In the genomic region with DNA sequence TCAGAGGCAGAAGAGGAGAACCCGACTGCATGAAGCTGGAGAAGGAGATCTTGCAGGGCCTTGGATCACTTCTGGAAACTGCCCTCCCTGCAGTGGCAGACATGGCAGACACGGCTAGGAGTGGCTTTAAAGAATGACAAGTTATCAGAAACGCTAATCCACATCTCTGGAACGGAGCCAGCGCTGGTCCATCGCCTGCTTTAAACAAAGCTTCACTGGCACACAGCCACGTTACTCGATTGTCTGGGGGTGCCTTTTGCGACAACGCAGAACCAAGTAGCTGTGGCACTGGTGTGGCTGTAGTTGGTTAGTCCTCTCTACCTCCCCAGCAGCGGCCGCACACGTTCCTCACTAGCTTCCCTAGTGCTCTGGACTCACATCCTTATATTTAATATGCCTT, we compare ENCODE assay signal across 11 mouse cellular contexts.
A peak's percentile ranks its signal among the peaks of the same experiment; 100 is the strongest.
DNase-seq lines count a peak whose midpoint lies in the region; ATAC-seq lines count a peak whose summit lies in the region.
"Had no signal": no experiment of that assay in that cellular context is flagged by ENCODE, and none has a peak within 500 bp of the region (broad histone marks: within the 10 kb centered on the region; RNA-seq: fewer than 3 reads in every experiment).

No protein-coding gene starts in this region.

- H3K9me3 ChIP-seq in forebrain, embryonic 13.5 days (replicated peaks): no peaks in the 10 kb centered on the region
- H3K9me3 ChIP-seq in forebrain, embryonic 10.5 days: no peaks in the 10 kb centered on the region
- H3K9me3 ChIP-seq in kidney, embryonic 15.5 days (replicated peaks): no peaks in the 10 kb centered on the region
- H3K9me3 ChIP-seq in embryonic facial prominence, embryonic 14.5 days (ENCODE audit: control insufficient read depth, low read length): no peaks in the 10 kb centered on the region

- peaks cover 21% of the 10 kb centered on the region for H3K4me1 ChIP-seq in forebrain, embryonic 13.5 days
- H3K4me1 ChIP-seq in forebrain, embryonic 10.5 days: peaks cover 9% of the 10 kb centered on the region; the same call in 1 of the 2 replicates
- no peaks in the 10 kb centered on the region for H3K4me1 ChIP-seq in kidney, embryonic 15.5 days
- H3K4me1 ChIP-seq in embryonic facial prominence, embryonic 14.5 days (ENCODE audit: control insufficient read depth, insufficient read depth, low read length): peaks cover 25% of the 10 kb centered on the region

- no peaks in the 10 kb centered on the region for H3K27me3 ChIP-seq in forebrain, embryonic 13.5 days
- H3K27me3 ChIP-seq in forebrain, embryonic 10.5 days (ENCODE audit: poor library complexity, severe bottlenecking): no peaks in the 10 kb centered on the region; the same call in 1 of the 2 replicates
- no peaks in the 10 kb centered on the region for H3K27me3 ChIP-seq in kidney, embryonic 15.5 days
- no peaks in the 10 kb centered on the region for H3K27me3 ChIP-seq in embryonic facial prominence, embryonic 14.5 days (replicated peaks; ENCODE audit: control insufficient read depth, insufficient read depth, low read length)

- H3K27ac ChIP-seq in forebrain, embryonic 13.5 days: no peak overlapping the region
- no peak overlapping the region for H3K27ac ChIP-seq in forebrain, embryonic 10.5 days
- H3K27ac ChIP-seq in kidney, embryonic 15.5 days: no peak overlapping the region
- no peak overlapping the region for H3K27ac ChIP-seq in embryonic facial prominence, embryonic 14.5 days (replicated peaks; ENCODE audit: low read depth, low read length)
- H3K27ac ChIP-seq: macrophage had no signal

- no peak overlapping the region for H3K9ac ChIP-seq in forebrain, embryonic 13.5 days
- no peak overlapping the region for H3K9ac ChIP-seq in kidney, embryonic 15.5 days
- H3K9ac ChIP-seq in embryonic facial prominence, embryonic 14.5 days (ENCODE audit: low read depth, low read length): no peak overlapping the region

- H3K4me2 ChIP-seq in forebrain, embryonic 13.5 days: peak overlapping the region; percentile 30
- H3K4me2 ChIP-seq in kidney, embryonic 15.5 days: no peak overlapping the region
- no peak overlapping the region for H3K4me2 ChIP-seq in embryonic facial prominence, embryonic 14.5 days (ENCODE audit: low read depth, low read length)

- 0 out of 2 replicates have a peak overlapping the region, but pooled peaks have one; percentile 1 for H3K4me3 ChIP-seq in forebrain, embryonic 13.5 days
- H3K4me3 ChIP-seq in forebrain, embryonic 10.5 days: no peak overlapping the region
- H3K4me3 ChIP-seq in kidney, embryonic 15.5 days (replicated peaks): no peak overlapping the region
- no peak overlapping the region for H3K4me3 ChIP-seq in embryonic facial prominence, embryonic 14.5 days (ENCODE audit: low read depth, low read length)

- DNase-seq in forebrain, embryonic 10.5 days (ENCODE audit: extremely low spot score, low spot score): no peak
- peak; percentile 26 for DNase-seq in kidney, postnatal 10 days
- DNase-seq in embryonic facial prominence, embryonic 14.5 days (ENCODE audit: low spot score): peak; percentile 73
- peak; percentile 29 for DNase-seq in lung, postnatal 36 days
- no peak for DNase-seq in embryo, embryonic 10 days (ENCODE audit: low spot score)
- DNase-seq in thymus, adult 18-20 months: no peak
- DNase-seq: adrenal gland, postnatal 10 days; cerebellum, adult 11-12 months had no signal

- 35% methylated on average over 13 of the region's 13 CpGs for WGBS in forebrain, embryonic 13.5 days
- WGBS in forebrain, embryonic 10.5 days: 85% methylated on average over 13 of the region's 13 CpGs
- 78% methylated on average over 13 of the region's 13 CpGs for WGBS in kidney, embryonic 15.5 days
- WGBS in embryonic facial prominence, embryonic 14.5 days: 57% methylated on average over 13 of the region's 13 CpGs

- ATAC-seq in forebrain, embryonic 13.5 days: peak; percentile 44
- ATAC-seq in kidney, embryonic 15.5 days (replicated peaks; ENCODE audit: low FRiP score): no peak
- peak; percentile 16; the same call in 1 of the 2 replicates for ATAC-seq in embryonic facial prominence, embryonic 14.5 days (ENCODE audit: low read depth)

- H3K36me3 ChIP-seq in forebrain, embryonic 13.5 days (ENCODE audit: poor library complexity, severe bottlenecking): no peaks in the 10 kb centered on the region
- H3K36me3 ChIP-seq in forebrain, embryonic 10.5 days (replicated peaks): no peaks in the 10 kb centered on the region
- no peaks in the 10 kb centered on the region for H3K36me3 ChIP-seq in kidney, embryonic 15.5 days
- no peaks in the 10 kb centered on the region for H3K36me3 ChIP-seq in embryonic facial prominence, embryonic 14.5 days (ENCODE audit: control insufficient read depth, insufficient read depth, low read length)

Comparison
In these comparisons a context has a peak if more than half of its experiments do, and no peak if none do; other contexts are left out.
1. DNase-seq: peak in kidney, postnatal 10 days (single experiment), embryonic facial prominence, embryonic 14.5 days (single experiment) and lung, postnatal 36 days (single experiment); none in forebrain, embryonic 10.5 days (single experiment), embryo, embryonic 10 days (single experiment) and thymus, adult 18-20 months (0 of 2).